Mouse (Mus musculus): ENCODE measurements around the gene Zranb1.

- TF ChIP-seq EP300 (IDR thresholded peaks at IDR 0.05; ENCODE audit: low read length): no peak
- no peak for TF ChIP-seq POLR2A (IDR thresholded peaks at IDR 0.05; ENCODE audit: low read depth, low read length)
- TF ChIP-seq CTCF (conservative IDR thresholded peaks at IDR 0.05 in 1 of 2, IDR thresholded peaks at IDR 0.05 in 1 of 2; ENCODE audit: low read depth in 2 of 2, low read length in 2 of 2): no peak
- TF ChIP-seq RCOR1 (conservative IDR thresholded peaks at IDR 0.05; ENCODE audit: low read depth, low read length): no peak
- TF ChIP-seq JUND (conservative IDR thresholded peaks at IDR 0.05; ENCODE audit: low read depth, low read length): no peak
- TF ChIP-seq CHD2 (IDR thresholded peaks at IDR 0.05; ENCODE audit: low read length): no peak
- TF ChIP-seq ZNF384 (IDR thresholded peaks at IDR 0.05; ENCODE audit: low read depth, low read length): no peak
- TF ChIP-seq TCF12 (IDR thresholded peaks at IDR 0.05; ENCODE audit: low read depth, low read length): no peak
- TF ChIP-seq USF1 (IDR thresholded peaks at IDR 0.05; ENCODE audit: low read depth, low read length): no peak
Observed at GRCm38 (mm10) chr7:132964395-132964794, 33.5 kb downstream of the Zranb1 start.
